Mouse (Mus musculus) thymus, postnatal 0 days (tissue): ENCODE measurements around the gene Gm8897. TPM values are rescaled to one million over a fixed set of nuclear protein-coding genes. Genes with fewer than 3 reads are reported as not detected.
"Not testable (repeated sequence)": the region's sequence is repeated elsewhere in the genome, so short reads cannot be mapped to it uniquely, and the experiment has no call there.

Experiments
- DNase-seq: peaks from one replicate; pipeline ENCODE4 v3.0.0-alpha.2; 2015; ENCODE audit warnings: low spot score
- polyA plus RNA-seq: library from polyadenylated mRNA; unstranded; fragments of >200 nt; fragmentation: Nextera tagmentation; extraction: Ambion mirVana; gene quantifications from 2 replicates; pipeline ENCODE4 v1.2.1, GENCODE M21; 2015

The Gm8897 gene
- polyA plus RNA-seq: 0.22 TPM in 1 of 2 replicates, not detected in the other

- DNase-seq: not testable (repeated sequence)
These were observed at the start of gene Gm8897 for GRCm38 (mm10) chr5:11416118-11416517. Gm8897 (plus strand) TSS chr5:11416418.

- not testable (repeated sequence) for DNase-seq
These were observed 473 bp downstream of the Gm8897 start for GRCm38 (mm10) chr5:11416691-11417090.

Other genes starting within 250 kb of the Gm8897 start
- gene Gm5861, start 233.3 kb upstream of the Gm8897 start, polyA plus RNA-seq: 0.16 TPM in 1 of 2 replicates, not detected in the other
- 0.19 TPM in 1 of 2 replicates, not detected in the other for gene Gm8890, start 160.4 kb upstream of the Gm8897 start, polyA plus RNA-seq
- 0.23 TPM in 1 of 2 replicates, not detected in the other for gene Speer1, start 74.9 kb upstream of the Gm8897 start, polyA plus RNA-seq
- not detected in 2 replicates for gene Gm8906, start 86.3 kb downstream of the Gm8897 start, polyA plus RNA-seq
- gene Gm6460, start 178.5 kb downstream of the Gm8897 start, polyA plus RNA-seq: not detected in 2 replicates